8 mouse cellular contexts compared by ENCODE assay signal in the genomic region with DNA sequence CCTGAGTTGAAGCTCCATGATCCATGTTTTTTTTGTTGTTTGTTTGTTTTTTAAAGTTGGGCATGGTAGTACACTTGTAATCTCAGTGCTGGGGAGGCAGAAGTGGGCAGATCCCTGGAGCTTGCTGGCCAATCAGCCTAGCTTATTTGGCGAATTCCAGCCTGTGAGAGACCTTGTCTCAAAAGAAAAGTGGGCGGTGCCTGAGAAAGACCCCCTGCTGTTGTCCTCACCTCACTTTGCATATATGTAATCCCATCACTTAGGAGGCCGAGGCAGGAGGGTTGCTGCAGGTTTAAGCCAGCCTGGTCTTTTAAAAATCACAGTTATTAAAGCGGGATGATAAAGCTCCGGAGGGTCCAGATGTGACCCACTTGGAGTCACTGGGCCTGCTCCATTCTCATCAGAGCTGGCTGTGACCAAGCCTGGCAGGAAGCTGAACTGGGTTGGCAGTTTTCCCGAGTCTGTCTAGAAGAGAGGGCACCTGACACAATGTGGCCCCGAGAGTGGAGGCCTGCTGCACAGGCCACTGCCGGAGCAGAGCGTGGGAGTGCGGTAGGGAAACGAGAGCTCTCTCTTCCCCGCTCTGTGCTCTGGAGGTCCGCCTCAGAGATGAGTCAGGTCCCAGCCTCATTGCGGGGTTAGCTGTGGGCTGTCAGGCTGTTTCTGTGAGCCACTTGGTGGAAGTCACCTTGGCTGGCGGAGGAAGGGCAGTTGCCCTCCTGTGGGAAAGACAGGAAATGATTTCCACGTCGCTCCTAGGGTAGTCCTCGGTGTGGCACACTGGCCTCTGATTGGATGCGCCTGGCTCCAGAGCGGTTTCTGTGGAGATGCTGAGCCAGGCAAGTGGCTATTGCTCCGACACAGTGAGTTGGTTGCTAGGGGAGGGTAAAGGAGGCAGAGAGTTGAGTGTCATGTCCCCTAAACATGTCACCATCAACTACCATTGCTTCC. TPM values are rescaled to one million over a fixed set of nuclear protein-coding genes. Genes with fewer than 3 reads are reported as not detected.
DNase-seq lines count a peak whose midpoint lies in the region; ATAC-seq and TF ChIP-seq lines count a peak whose summit lies in the region.

No protein-coding gene starts in this region.

- no peaks in the 10 kb centered on the region for H3K9me3 ChIP-seq in E14TG2a.4 (ENCODE audit: low read length)
- H3K9me3 ChIP-seq in forebrain, embryonic 15.5 days, result no peaks in the 10 kb centered on the region
- H3K9me3 ChIP-seq in hindbrain, embryonic 13.5 days, result no peaks in the 10 kb centered on the region
- H3K9me3 ChIP-seq in midbrain, embryonic 15.5 days, result no peaks in the 10 kb centered on the region

- no peak overlapping the region for H3K9ac ChIP-seq in forebrain, embryonic 15.5 days (replicated peaks)
- peak overlapping the region; percentile 63 for H3K9ac ChIP-seq in hindbrain, embryonic 13.5 days
- no peak overlapping the region for H3K9ac ChIP-seq in midbrain, embryonic 15.5 days

- no peak for TF ChIP-seq CTCF in E14TG2a.4 (conservative IDR thresholded peaks at IDR 0.05; ENCODE audit: low read length)

- H3K4me1 ChIP-seq in E14TG2a.4 (replicated peaks; ENCODE audit: low read depth, low read length), result peaks cover 32% of the 10 kb centered on the region
- peaks cover 14% of the 10 kb centered on the region for H3K4me1 ChIP-seq in forebrain, embryonic 15.5 days
- H3K4me1 ChIP-seq in hindbrain, embryonic 13.5 days (replicated peaks), result peaks cover 17% of the 10 kb centered on the region
- H3K4me1 ChIP-seq in midbrain, embryonic 15.5 days, result peaks cover 20% of the 10 kb centered on the region

- WGBS in forebrain, embryonic 15.5 days, result 54% methylated on average over 21 of the region's 21 CpGs
- WGBS in hindbrain, embryonic 13.5 days, result 41% methylated on average over 21 of the region's 21 CpGs
- WGBS in midbrain, embryonic 15.5 days, result 58% methylated on average over 21 of the region's 21 CpGs

- ATAC-seq in forebrain, embryonic 15.5 days (replicated peaks), result peak; percentile 49
- ATAC-seq in hindbrain, embryonic 13.5 days (ENCODE audit: low FRiP score), result peak; percentile 76
- ATAC-seq in midbrain, embryonic 15.5 days (replicated peaks), result peak; percentile 74

- peaks cover 18% of the 10 kb centered on the region for H3K36me3 ChIP-seq in E14TG2a.4 (ENCODE audit: insufficient read depth, low read length)
- H3K36me3 ChIP-seq in forebrain, embryonic 15.5 days, result peaks cover 17% of the 10 kb centered on the region
- peaks cover 22% of the 10 kb centered on the region for H3K36me3 ChIP-seq in hindbrain, embryonic 13.5 days
- peaks cover 20% of the 10 kb centered on the region for H3K36me3 ChIP-seq in midbrain, embryonic 15.5 days (replicated peaks)

- peaks cover 12% of the 10 kb centered on the region; the same call in 1 of the 2 replicates for H3K27me3 ChIP-seq in E14TG2a.4 (ENCODE audit: insufficient read depth, low read length)
- H3K27me3 ChIP-seq in forebrain, embryonic 15.5 days, result no peaks in the 10 kb centered on the region
- no peaks in the 10 kb centered on the region for H3K27me3 ChIP-seq in hindbrain, embryonic 13.5 days
- H3K27me3 ChIP-seq in midbrain, embryonic 15.5 days (replicated peaks), result no peaks in the 10 kb centered on the region

- H3K27ac ChIP-seq in forebrain, embryonic 15.5 days (replicated peaks), result no peak overlapping the region
- peak overlapping the region; percentile 82 for H3K27ac ChIP-seq in hindbrain, embryonic 13.5 days
- H3K27ac ChIP-seq in midbrain, embryonic 15.5 days, result peak overlapping the region; percentile 76

- peak overlapping the region; percentile 55 for H3K4me3 ChIP-seq in E14TG2a.4 (replicated peaks; ENCODE audit: low read length)
- H3K4me3 ChIP-seq in forebrain, embryonic 15.5 days, result peak overlapping the region; percentile 5; the same call in 1 of the 2 replicates
- H3K4me3 ChIP-seq in hindbrain, embryonic 13.5 days, result peak overlapping the region; percentile 14; the same call in 1 of the 2 replicates
- H3K4me3 ChIP-seq in midbrain, embryonic 15.5 days, result no peak overlapping the region

- H3K4me2 ChIP-seq in forebrain, embryonic 15.5 days (replicated peaks), result no peak overlapping the region; the same call in 1 of the 2 replicates
- peak overlapping the region; percentile 44 for H3K4me2 ChIP-seq in hindbrain, embryonic 13.5 days
- peak overlapping the region; percentile 39 for H3K4me2 ChIP-seq in midbrain, embryonic 15.5 days

- DNase-seq in adrenal gland, postnatal 14 days, result peak; percentile 79
- peak; percentile 36 to 37 for DNase-seq in layer of hippocampus, postnatal 25 days (ENCODE audit: extremely low spot score in 1 of 2, low spot score in 1 of 2)
- no peak for DNase-seq in thymus, postnatal 14 days
- no peak for DNase-seq in ovary, postnatal 10 days (ENCODE audit: low spot score)

RNA-seq across cellular contexts. Expression of gene Mrps23, which starts 11.0 kb away (rescaled TPM):
- 173 and 176 TPM in 2 replicates for total RNA-seq in adrenal gland, postnatal 14 days (2021)
- polyA plus RNA-seq in forebrain, embryonic 15.5 days (2015; fragmentation: Nextera tagmentation; extraction: Ambion mirVana), result 67.0 and 68.1 TPM in 2 replicates
- polyA plus RNA-seq in hindbrain, embryonic 13.5 days (2015; fragmentation: Nextera tagmentation; extraction: Ambion mirVana), result 71.1 TPM in 2 replicates
- total RNA-seq in layer of hippocampus, postnatal 25 days (2021), result 10 to 100 TPM; 66.1 to 66.6 TPM
- 60.6 and 62.4 TPM in 2 replicates for polyA plus RNA-seq in midbrain, embryonic 15.5 days (2015; fragmentation: Nextera tagmentation; extraction: Ambion mirVana)

Comparison
In these comparisons a context has a peak if more than half of its experiments do, and no peak if none do; other contexts are left out.
1. DNase-seq: peak in adrenal gland, postnatal 14 days (single experiment) and layer of hippocampus, postnatal 25 days (2 of 2); none in thymus, postnatal 14 days (single experiment) and ovary, postnatal 10 days (single experiment).
2. Peak in every context shown above with its lines, with median percentiles within 50 percentile points of each other: ATAC-seq.